Mouse (Mus musculus) heart, embryonic 14.5 days (tissue): ENCODE results near the gene Plaur. TPM values are rescaled to one million over a fixed set of nuclear protein-coding genes. Genes with fewer than 3 reads are reported as not detected.
"Not testable (repeated sequence)": the region's sequence is repeated elsewhere in the genome, so short reads cannot be mapped to it uniquely, and the experiment has no call there.

Experiments
- ATAC-seq: fragments of 200-750 bp; cut with Nextera tagmentation; 2 replicates; pipeline ENCODE4 v1.8.0; 2017; ENCODE audit warnings: low read depth, moderate TSS enrichment; ENCODE audit not compliant: insufficient number of reproducible peaks, insufficient read depth, low FRiP score
- H3K27ac ChIP-seq, 2 experiments: fragments of 200-500 bp in 1 of 2; fragments of 300-500 bp in 1 of 2; sonication (generic) in 1 of 2; replicated peaks in 1 of 2; 2 replicates each; pipeline ENCODE4 v1.5.1; 2012 to 2014; ENCODE audit warnings: low read depth in 2 of 2, low read length in 2 of 2, control low read depth in 1 of 2, mild to moderate bottlenecking in 1 of 2, mixed read lengths in 1 of 2; ENCODE audit not compliant: control insufficient read depth in 1 of 2, insufficient read depth in 1 of 2
- H3K27me3 ChIP-seq: fragments of 300-500 bp; sonication (generic); 2 replicates; pipeline ENCODE4 v1.6.1; 2014; ENCODE audit warnings: mild to moderate bottlenecking, low read length, control low read depth; ENCODE audit not compliant: control insufficient read depth, insufficient read depth
- H3K36me3 ChIP-seq: fragments of 300-500 bp; sonication (generic); 2 replicates; pipeline ENCODE4 v1.6.1; 2014; ENCODE audit warnings: mild to moderate bottlenecking, control low read depth, low read length, mixed read lengths; ENCODE audit not compliant: control insufficient read depth, insufficient read depth
- H3K4me1 ChIP-seq, 2 experiments: fragments of 200-500 bp in 1 of 2; fragments of 300-500 bp in 1 of 2; sonication (generic) in 1 of 2; 2 replicates each; pipeline ENCODE4 v1.6.1; 2012 to 2014; ENCODE audit warnings: low read length in 2 of 2, control low read depth in 1 of 2, mixed read lengths in 1 of 2; ENCODE audit not compliant: control insufficient read depth in 2 of 2, insufficient read depth in 2 of 2
- H3K4me2 ChIP-seq: fragments of 300-500 bp; sonication (generic); 2 replicates; pipeline ENCODE4 v1.6.1; 2014; ENCODE audit warnings: mild to moderate bottlenecking, low read length
- H3K4me3 ChIP-seq, 2 experiments: fragments of 200-500 bp in 1 of 2; fragments of 300-500 bp in 1 of 2; sonication (generic) in 1 of 2; 2 replicates each; pipeline ENCODE4 v1.5.1; 2012 to 2014; ENCODE audit warnings: low read length in 2 of 2, mild to moderate bottlenecking in 2 of 2, control low read depth in 1 of 2, low read depth in 1 of 2, moderate library complexity in 1 of 2; ENCODE audit not compliant: control insufficient read depth in 1 of 2, insufficient read depth in 1 of 2
- H3K9ac ChIP-seq: fragments of 300-500 bp; sonication (generic); 2 replicates; pipeline ENCODE4 v1.6.1; 2014; ENCODE audit warnings: mild to moderate bottlenecking, low read length
- H3K9me3 ChIP-seq: fragments of 300-500 bp; sonication (generic); 2 replicates; pipeline ENCODE4 v1.6.1; 2016; ENCODE audit warnings: low read length, control low read depth; ENCODE audit not compliant: control insufficient read depth
- WGBS: fragments of 180-500 bp; shearing (Covaris S2); extraction: QIAGEN DNeasy Blood & Tissue Kit; methylation state at CpG from one replicate; pipeline ENCODE4 v1.1.7; 2014; 5-methylcytosine and 5-hydroxymethylcytosine counted together
- polyA plus RNA-seq: library from polyadenylated mRNA; unstranded; fragments of >200 nt; fragmentation: Nextera tagmentation; extraction: Ambion mirVana; gene quantifications from 2 replicates; pipeline ENCODE4 v1.2.1, GENCODE M21; 2014

The Plaur gene
- polyA plus RNA-seq, 1 experiment from 2014 or later, result 7.9 TPM

- no peak for ATAC-seq
- Histone ChIP-seq H3K27ac (no peak overlapping the region), H3K4me2 (no peak overlapping the region), H3K9me3 (peaks cover 5% of the 10 kb centered on the region; the same call in 1 of the 2 replicates), H3K9ac (no peak overlapping the region), H3K4me1 (peaks cover 0 to 10% of the 10 kb centered on the region in 2 experiments; a peak in 1 of 4 replicates), H3K27me3 (peaks cover 47% of the 10 kb centered on the region), H3K36me3 (no peaks in the 10 kb centered on the region), H3K4me3 (no peak overlapping the region)
- 55% methylated on average over 18 of the region's 18 CpGs for WGBS
Measured at GRCm38 (mm10) chr7:24480121-24480941, 18.0 kb downstream of the Plaur start.

GRCm38 (mm10) chr7:24480986-24481473 is 18.7 kb downstream of the Plaur start:
- Histone ChIP-seq H3K4me1 (peaks cover 0 to 10% of the 10 kb centered on the region in 2 experiments; a peak in 1 of 4 replicates), H3K36me3 (no peaks in the 10 kb centered on the region), H3K4me2 (peak overlapping the region; percentile 94), H3K9me3 (peaks cover 5% of the 10 kb centered on the region; the same call in 1 of the 2 replicates), H3K27me3 (peaks cover 47% of the 10 kb centered on the region), H3K27ac (no peak overlapping the region), H3K9ac (peak overlapping the region; percentile 70), H3K4me3 (peak overlapping the region; percentile 47 to 54)
- 16% methylated on average over 14 of the region's 14 CpGs for WGBS
- peak; percentile 12; the same call in 1 of the 2 replicates for ATAC-seq

GRCm38 (mm10) chr7:24481474-24482207 is 19.4 kb downstream of the Plaur start, which contains the start of gene Cadm4:
TSS of gene Cadm4 (plus strand) at chr7:24482023.
- H3K9ac ChIP-seq, result peak within 1 kb of the TSS; percentile 70
- H3K27ac ChIP-seq, result no peak within 1 kb of the TSS
- peaks cover 47% of the 10 kb centered on the region for H3K27me3 ChIP-seq
- H3K4me2 ChIP-seq, result peak within 1 kb of the TSS; percentile 94
- H3K4me1 ChIP-seq, result peaks cover 0 to 10% of the 10 kb centered on the region in 2 experiments; a peak in 1 of 4 replicates
- ATAC-seq, result peak; percentile 80
- H3K9me3 ChIP-seq, result peaks cover 5% of the 10 kb centered on the region; the same call in 1 of the 2 replicates
- no peaks in the 10 kb centered on the region for H3K36me3 ChIP-seq
- H3K4me3 ChIP-seq, result peak within 1 kb of the TSS; percentile 47 to 54
- under 1% methylated on average over 50 of the region's 83 CpGs for WGBS

GRCm38 (mm10) chr7:24482208-24483020 is 20.1 kb downstream of the Plaur start:
- peak overlapping the region; percentile 94 for H3K4me2 ChIP-seq
- peaks cover 0 to 10% of the 10 kb centered on the region in 2 experiments; a peak in 1 of 4 replicates for H3K4me1 ChIP-seq
- no peak for ATAC-seq
- H3K9me3 ChIP-seq, result peaks cover 5% of the 10 kb centered on the region; the same call in 1 of the 2 replicates
- H3K27me3 ChIP-seq, result peaks cover 47% of the 10 kb centered on the region
- peak overlapping the region; percentile 47 to 54 for H3K4me3 ChIP-seq
- WGBS, result 7% methylated on average over 10 of the region's 38 CpGs
- peak overlapping the region; percentile 70 for H3K9ac ChIP-seq
- no peaks in the 10 kb centered on the region for H3K36me3 ChIP-seq
- H3K27ac ChIP-seq, result no peak overlapping the region

GRCm38 (mm10) chr7:24483291-24483690 is 21.0 kb downstream of the Plaur start:
- H3K9me3 ChIP-seq, H3K27ac ChIP-seq, ATAC-seq, H3K9ac ChIP-seq, H3K4me3 ChIP-seq, H3K36me3 ChIP-seq, H3K4me2 ChIP-seq: not testable (repeated sequence)
- Histone ChIP-seq H3K4me1 (peaks cover 0 to 10% of the 10 kb centered on the region in 2 experiments; a peak in 1 of 4 replicates), H3K27me3 (peaks cover 47% of the 10 kb centered on the region)
- WGBS, result 53% methylated on average over 6 of the region's 6 CpGs

- WGBS, result 66% methylated on average over 9 of the region's 9 CpGs
- Histone ChIP-seq H3K4me1 (peaks cover 0 to 10% of the 10 kb centered on the region in 2 experiments; a peak in 1 of 4 replicates), H3K27me3 (peaks cover 33% of the 10 kb centered on the region), H3K36me3 (no peaks in the 10 kb centered on the region), H3K9me3 (no peaks in the 10 kb centered on the region), H3K4me2 (no peak overlapping the region), H3K4me3 (no peak overlapping the region), H3K9ac (no peak overlapping the region), H3K27ac (no peak overlapping the region)
- ATAC-seq, result no peak
Measured at GRCm38 (mm10) chr7:24485481-24485880, 23.2 kb downstream of the Plaur start.
